Mouse (Mus musculus): ENCODE measurements around the gene Aagab.

GRCm38 (mm10) chr9:63678076-63678475, 75.6 kb downstream of the Aagab start:
- TF ChIP-seq CTCF (IDR thresholded peaks at IDR 0.05; ENCODE audit: extremely low read depth, insufficient read depth, insufficient read length, insufficient replicate concordance), result no peak
- TF ChIP-seq POLR2A (IDR thresholded peaks at IDR 0.05; ENCODE audit: low read depth, low read length), result no peak
